Mouse (Mus musculus) hindbrain, embryonic 14.5 days (tissue): ENCODE data around the gene Palm2. TPM values are rescaled to one million over a fixed set of nuclear protein-coding genes. Genes with fewer than 3 reads are reported as not detected.

Experiments
- ATAC-seq: fragments of 200-750 bp; cut with Nextera tagmentation; 2 replicates; pipeline ENCODE4 v1.8.0; 2017; ENCODE audit warnings: moderate number of reproducible peaks, mild to moderate bottlenecking, moderate TSS enrichment, moderate library complexity; ENCODE audit not compliant: low FRiP score
- DNase-seq: peaks from one replicate; pipeline ENCODE4 v3.0.0-alpha.2; 2015; ENCODE audit warnings: low spot score
- H3K27ac ChIP-seq: fragments of 300-500 bp; sonication (generic); 2 replicates; pipeline ENCODE4 v1.5.1; 2014; ENCODE audit warnings: mild to moderate bottlenecking, moderate library complexity
- H3K27me3 ChIP-seq: fragments of 300-500 bp; sonication (generic); 2 replicates; pipeline ENCODE4 v1.6.1; 2014; ENCODE audit warnings: mild to moderate bottlenecking, low read length, mixed read lengths; ENCODE audit not compliant: control insufficient read depth, insufficient read depth
- H3K36me3 ChIP-seq: fragments of 300-500 bp; sonication (generic); replicated peaks from 2 replicates; pipeline ENCODE4 v1.6.1; 2014; ENCODE audit not compliant: control insufficient read depth, insufficient read depth
- H3K4me1 ChIP-seq: fragments of 300-500 bp; sonication (generic); replicated peaks from 2 replicates; pipeline ENCODE4 v1.6.1; 2014; ENCODE audit warnings: antibody characterized with exemption, low read length, mixed read lengths; ENCODE audit not compliant: control insufficient read depth, insufficient read depth
- H3K4me2 ChIP-seq: fragments of 300-500 bp; sonication (generic); replicated peaks from 2 replicates; pipeline ENCODE4 v1.6.1; 2014; ENCODE audit warnings: mild to moderate bottlenecking, moderate library complexity
- H3K4me3 ChIP-seq: fragments of 300-500 bp; sonication (generic); replicated peaks from 2 replicates; pipeline ENCODE4 v1.5.1; 2014; ENCODE audit warnings: mild to moderate bottlenecking, low read length
- H3K9ac ChIP-seq: fragments of 300-500 bp; sonication (generic); 2 replicates; pipeline ENCODE4 v1.6.1; 2014
- H3K9me3 ChIP-seq: fragments of 300-500 bp; sonication (generic); 2 replicates; pipeline ENCODE4 v1.6.1; 2016; ENCODE audit warnings: low read length; ENCODE audit not compliant: control insufficient read depth
- WGBS: fragments of 180-500 bp; shearing (Covaris S2); extraction: QIAGEN DNeasy Blood & Tissue Kit; methylation state at CpG from one replicate; pipeline ENCODE4 v1.1.7; 2014; 5-methylcytosine and 5-hydroxymethylcytosine counted together
- polyA plus RNA-seq: library from polyadenylated mRNA; unstranded; fragments of >200 nt; fragmentation: Nextera tagmentation; extraction: Ambion mirVana; gene quantifications from 2 replicates; pipeline ENCODE4 v1.2.1, GENCODE M21; 2014

Gene Palm2
- polyA plus RNA-seq, 1 experiment from 2014 or later = 14.3 TPM

DNA sequence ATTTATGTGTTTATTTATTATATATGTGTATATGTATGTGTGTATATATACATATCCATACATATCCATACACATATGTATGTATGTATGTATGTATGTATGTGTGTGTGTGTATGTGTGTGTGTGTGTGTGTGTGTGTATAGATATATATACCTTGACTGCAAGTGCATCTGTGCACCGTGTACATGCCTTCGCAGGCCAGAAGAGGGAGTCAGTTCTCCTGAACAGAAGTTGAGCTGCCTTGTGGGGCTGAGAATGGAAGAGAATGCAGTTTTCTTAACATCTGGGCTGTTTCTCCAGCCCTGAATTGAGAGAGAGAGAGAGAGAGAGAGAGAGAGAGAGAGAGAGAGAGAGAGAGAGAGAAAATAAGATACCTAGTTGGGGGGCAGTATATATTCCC lies 289.6 kb downstream of the Palm2 start:
- Histone ChIP-seq H3K27me3 (no peaks in the 10 kb centered on the region), H3K9ac (no peak overlapping the region), H3K4me2 (no peak overlapping the region), H3K4me1 (no peaks in the 10 kb centered on the region), H3K36me3 (no peaks in the 10 kb centered on the region), H3K27ac (no peak overlapping the region), H3K9me3 (no peaks in the 10 kb centered on the region), H3K4me3 (no peak overlapping the region)
- ATAC-seq = no peak
- 69% methylated on average over 2 of the region's 2 CpGs for WGBS
- no peak for DNase-seq

DNA sequence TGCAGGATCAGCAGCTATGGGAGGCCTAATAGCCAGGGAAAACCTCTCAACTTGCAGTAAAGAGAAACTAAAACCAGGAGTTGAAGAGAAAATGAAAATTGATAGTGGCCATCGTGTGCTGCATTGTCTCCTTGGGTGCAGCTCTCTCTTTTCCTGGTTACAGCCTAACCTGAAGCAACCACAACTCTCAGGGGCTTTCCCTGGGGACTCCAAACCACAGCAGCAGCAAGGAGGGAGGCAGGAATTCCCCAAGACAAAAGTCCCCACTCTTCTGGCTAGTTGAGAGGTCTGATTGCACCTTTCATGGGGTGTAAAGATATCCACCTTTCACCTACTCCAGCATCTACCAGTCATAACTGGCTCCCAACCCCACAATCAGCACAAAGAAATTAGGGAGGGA lies 291.5 kb downstream of the Palm2 start:
- H3K4me3 ChIP-seq = no peak overlapping the region
- no peaks in the 10 kb centered on the region for H3K27me3 ChIP-seq
- H3K4me1 ChIP-seq = no peaks in the 10 kb centered on the region
- no peak overlapping the region for H3K9ac ChIP-seq
- no peak overlapping the region for H3K4me2 ChIP-seq
- WGBS = 77% methylated on average over 1 of the region's 1 CpGs
- H3K9me3 ChIP-seq = no peaks in the 10 kb centered on the region
- no peak overlapping the region for H3K27ac ChIP-seq
- DNase-seq = no peak
- no peaks in the 10 kb centered on the region for H3K36me3 ChIP-seq
- ATAC-seq = no peak

DNA sequence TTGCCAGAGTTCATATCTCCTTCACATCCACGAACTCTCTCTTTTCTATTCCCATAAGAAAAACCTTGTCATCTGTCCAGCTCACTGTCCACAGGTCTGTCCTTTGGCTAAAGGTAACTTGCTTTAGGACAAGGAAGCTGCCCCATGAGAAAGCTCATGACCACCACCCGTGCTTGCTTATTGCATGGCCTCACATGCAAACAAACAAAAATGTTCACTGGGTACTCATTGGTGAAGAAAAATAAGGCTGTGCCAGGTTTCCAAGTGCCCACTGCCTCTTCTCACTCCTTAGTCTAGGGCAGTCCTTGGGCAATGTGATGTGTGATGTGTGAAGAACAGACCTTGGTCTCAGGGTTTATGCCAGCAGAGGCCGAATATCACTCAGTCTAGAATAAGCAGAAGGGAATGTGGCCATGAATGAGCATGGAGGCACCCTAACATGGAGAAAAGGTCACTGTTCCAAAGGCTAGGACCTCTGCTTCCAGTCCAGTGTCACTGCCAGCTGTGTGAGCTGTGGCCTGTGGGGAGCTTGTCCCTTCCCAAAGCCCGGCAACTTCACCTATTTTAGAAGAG lies 294.6 kb downstream of the Palm2 start:
- H3K9ac ChIP-seq = no peak overlapping the region
- ATAC-seq = no peak

DNA sequence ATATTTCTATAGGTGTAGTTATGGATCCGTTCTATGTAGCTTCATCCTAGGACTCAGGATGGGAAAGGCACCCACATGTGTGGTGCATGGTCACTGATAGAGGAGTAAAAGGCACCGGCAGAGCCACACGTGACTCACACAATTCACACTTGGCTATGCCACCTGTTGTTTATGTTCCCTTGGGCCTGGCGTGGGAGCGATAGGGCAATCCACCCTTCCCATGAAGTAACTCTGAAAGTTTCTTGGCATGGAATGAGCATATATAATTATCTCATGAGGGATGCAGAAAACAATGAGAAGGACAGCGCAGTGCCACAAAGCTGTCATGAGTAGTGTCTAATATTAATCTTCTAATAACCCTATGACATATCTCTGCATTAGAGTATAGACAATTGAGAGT lies 296.0 kb downstream of the Palm2 start:
- H3K9me3 ChIP-seq = no peaks in the 10 kb centered on the region
- DNase-seq (no peak), ATAC-seq (no peak)
- no peak overlapping the region for H3K27ac ChIP-seq
- no peak overlapping the region for H3K4me3 ChIP-seq
- H3K36me3 ChIP-seq = no peaks in the 10 kb centered on the region
- no peak overlapping the region for H3K9ac ChIP-seq
- H3K4me1 ChIP-seq = no peaks in the 10 kb centered on the region
- no peak overlapping the region for H3K4me2 ChIP-seq
- WGBS = 92% methylated on average over 6 of the region's 6 CpGs
- H3K27me3 ChIP-seq = no peaks in the 10 kb centered on the region

More for the DNA sequence above, 294.6 kb downstream of the Palm2 start:
- Histone ChIP-seq H3K4me2 (no peak overlapping the region), H3K4me1 (no peaks in the 10 kb centered on the region), H3K4me3 (no peak overlapping the region), H3K9me3 (no peaks in the 10 kb centered on the region), H3K27me3 (no peaks in the 10 kb centered on the region), H3K36me3 (no peaks in the 10 kb centered on the region), H3K27ac (no peak overlapping the region)
- 94% methylated on average over 4 of the region's 4 CpGs for WGBS
- DNase-seq = no peak

DNA sequence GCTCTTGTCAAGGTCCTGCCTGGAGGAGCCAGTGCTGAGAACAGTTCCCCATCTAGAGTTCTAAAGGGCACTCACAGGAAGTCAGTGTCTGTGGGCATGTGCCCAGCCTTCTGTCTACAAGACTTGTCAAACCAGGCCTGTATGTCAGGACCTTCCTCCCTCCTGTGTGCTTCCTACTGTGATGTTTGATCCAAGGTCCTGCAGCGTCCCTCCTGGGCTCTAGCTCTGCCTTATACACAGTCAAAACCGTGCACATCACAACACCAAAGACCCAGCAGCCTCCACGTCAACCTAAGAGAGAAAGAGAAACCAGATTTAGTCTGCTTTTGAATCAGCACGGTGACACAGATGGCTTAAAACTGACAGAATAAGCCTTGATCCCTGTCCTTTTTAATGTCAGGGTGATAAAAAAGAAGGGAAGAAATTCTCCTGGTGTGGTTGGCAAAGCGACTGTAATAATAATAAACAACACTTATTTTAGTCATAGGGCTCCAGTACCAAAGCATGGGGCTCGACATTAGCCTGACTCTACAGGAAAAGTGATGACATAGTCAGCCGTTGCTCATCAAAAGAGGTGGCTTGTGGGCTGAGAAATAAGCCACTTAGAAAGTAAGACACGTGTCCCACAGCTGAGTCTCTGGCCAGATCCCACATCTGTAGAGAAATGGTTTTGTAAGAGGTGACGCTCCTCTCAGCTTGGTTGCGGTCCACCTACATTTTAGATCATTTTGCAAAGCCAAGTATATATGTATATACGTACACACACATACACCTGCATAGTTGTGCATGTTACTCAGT lies 297.0 kb downstream of the Palm2 start:
- no peaks in the 10 kb centered on the region for H3K4me1 ChIP-seq
- WGBS = 84% methylated on average over 11 of the region's 11 CpGs
- DNase-seq = no peak
- no peak overlapping the region for H3K4me3 ChIP-seq
- ATAC-seq = no peak
- H3K27me3 ChIP-seq = no peaks in the 10 kb centered on the region
- H3K9ac ChIP-seq = no peak overlapping the region
- no peak overlapping the region for H3K4me2 ChIP-seq
- H3K36me3 ChIP-seq = no peaks in the 10 kb centered on the region
- no peak overlapping the region for H3K27ac ChIP-seq
- H3K9me3 ChIP-seq = no peaks in the 10 kb centered on the region

DNA sequence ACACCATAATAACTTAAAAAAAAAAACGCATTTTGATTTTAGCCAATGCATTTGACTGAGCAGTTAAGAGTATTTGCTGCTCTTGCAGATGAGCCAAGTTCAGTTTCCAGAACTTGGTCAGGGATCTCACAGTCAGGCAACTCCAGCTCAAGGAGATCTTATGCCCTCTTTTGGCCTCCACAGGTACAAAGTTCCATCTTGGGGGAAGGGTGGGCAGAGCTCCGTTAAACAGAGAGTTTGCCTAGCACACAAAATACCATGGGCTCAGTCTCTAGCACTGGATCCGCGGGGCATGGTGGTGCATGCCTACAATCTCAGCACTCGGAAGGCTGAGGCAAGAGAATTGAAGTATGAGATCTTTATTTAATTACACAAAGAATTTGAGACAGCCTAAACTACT lies 298.3 kb downstream of the Palm2 start:
- no peak for ATAC-seq
- 82% methylated on average over 5 of the region's 5 CpGs for WGBS

DNA sequence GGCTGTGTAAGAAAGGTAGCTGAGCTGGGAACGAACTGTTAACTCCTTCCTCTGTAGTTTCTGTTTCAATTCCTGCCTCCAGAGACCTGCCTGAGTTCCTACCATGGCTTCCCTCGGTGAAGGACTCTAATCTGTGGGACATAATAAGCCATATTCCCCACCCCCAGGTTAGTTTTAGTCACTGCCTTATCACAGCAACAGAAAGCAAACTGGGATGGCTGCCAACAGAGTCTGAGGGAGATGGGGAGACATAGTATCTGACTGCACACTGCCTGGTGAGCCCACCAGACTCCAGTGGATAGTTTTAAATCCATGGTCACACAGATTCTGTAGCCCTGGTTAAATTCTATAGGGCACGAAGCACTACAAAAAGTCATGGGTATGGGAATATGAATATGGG lies 299.4 kb downstream of the Palm2 start:
- no peak overlapping the region for H3K9ac ChIP-seq
- 82% methylated on average over 3 of the region's 3 CpGs for WGBS
- H3K36me3 ChIP-seq = no peaks in the 10 kb centered on the region
- no peak overlapping the region for H3K4me2 ChIP-seq
- H3K27ac ChIP-seq = no peak overlapping the region
- no peaks in the 10 kb centered on the region for H3K27me3 ChIP-seq
- no peaks in the 10 kb centered on the region for H3K4me1 ChIP-seq
- no peaks in the 10 kb centered on the region for H3K9me3 ChIP-seq
- ATAC-seq = no peak
- DNase-seq = no peak
- H3K4me3 ChIP-seq = no peak overlapping the region

More for the DNA sequence above, 298.3 kb downstream of the Palm2 start:
- H3K4me2 ChIP-seq = no peak overlapping the region
- no peak for DNase-seq
- H3K27me3 ChIP-seq = no peaks in the 10 kb centered on the region
- no peak overlapping the region for H3K9ac ChIP-seq
- no peaks in the 10 kb centered on the region for H3K36me3 ChIP-seq
- H3K4me3 ChIP-seq = no peak overlapping the region
- no peaks in the 10 kb centered on the region for H3K9me3 ChIP-seq
- H3K4me1 ChIP-seq = no peaks in the 10 kb centered on the region
- H3K27ac ChIP-seq = no peak overlapping the region

DNA sequence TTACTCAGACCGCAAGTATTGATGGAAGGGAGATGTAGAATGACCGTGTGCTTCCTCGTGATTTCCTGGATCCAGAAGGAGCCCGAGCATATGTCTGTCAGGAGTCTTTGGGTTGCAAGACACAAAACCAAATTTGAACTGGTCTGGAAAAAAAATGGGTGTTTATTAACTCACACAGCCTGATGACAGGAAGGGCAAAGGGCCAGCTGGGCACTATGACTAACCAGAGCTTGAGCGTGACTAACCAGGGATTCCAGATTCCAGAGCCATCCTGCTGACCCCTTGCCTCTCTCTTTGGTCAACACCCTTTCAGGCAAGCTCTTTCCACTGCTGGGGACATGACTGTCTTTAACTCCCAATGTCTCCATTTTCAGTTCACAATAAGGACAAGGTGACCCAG lies 301.4 kb downstream of the Palm2 start:
- no peak overlapping the region for H3K4me2 ChIP-seq
- 91% methylated on average over 5 of the region's 5 CpGs for WGBS
- no peaks in the 10 kb centered on the region for H3K4me1 ChIP-seq
- H3K9me3 ChIP-seq = no peaks in the 10 kb centered on the region
- no peaks in the 10 kb centered on the region for H3K27me3 ChIP-seq
- H3K36me3 ChIP-seq = no peaks in the 10 kb centered on the region
- no peak for ATAC-seq
- H3K27ac ChIP-seq = no peak overlapping the region
- no peak for DNase-seq
- no peak overlapping the region for H3K4me3 ChIP-seq
- no peak overlapping the region for H3K9ac ChIP-seq

DNA sequence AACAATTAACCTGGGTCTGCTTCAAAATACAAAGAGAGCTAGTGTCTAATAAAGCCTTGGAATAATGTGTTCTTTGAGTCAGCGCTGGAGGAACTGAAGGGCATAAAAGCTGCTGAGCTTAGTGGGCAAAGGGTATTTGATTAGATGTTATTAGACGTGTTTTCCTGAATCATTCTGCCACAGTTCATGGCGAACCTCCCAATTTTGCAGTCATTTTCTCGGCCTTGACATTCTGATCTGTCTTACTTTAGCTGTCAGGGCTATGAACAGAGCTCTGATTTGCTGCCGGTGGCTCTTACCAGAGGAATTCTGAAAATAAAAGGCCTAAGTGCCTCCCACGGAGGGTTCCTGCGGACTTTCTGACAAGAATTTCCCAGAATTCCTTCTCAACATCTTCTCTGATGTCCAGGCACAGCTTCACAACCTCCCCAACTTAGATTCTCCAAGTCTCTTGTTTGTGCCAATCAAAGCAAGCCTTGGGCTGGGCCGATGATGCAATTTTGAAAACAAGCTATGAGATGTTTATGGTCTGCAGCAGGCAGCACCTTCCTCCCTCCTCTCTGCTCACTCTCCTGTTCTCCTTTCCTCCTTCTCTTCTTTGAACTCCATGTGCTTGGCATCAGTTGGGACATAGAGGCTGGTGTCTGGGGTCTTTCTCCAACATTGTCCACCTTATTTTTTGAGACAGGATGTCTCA lies 305.0 kb downstream of the Palm2 start:
- Histone ChIP-seq H3K36me3 (no peaks in the 10 kb centered on the region), H3K9ac (no peak overlapping the region), H3K27me3 (no peaks in the 10 kb centered on the region), H3K4me2 (no peak overlapping the region), H3K4me3 (no peak overlapping the region), H3K4me1 (no peaks in the 10 kb centered on the region), H3K27ac (no peak overlapping the region), H3K9me3 (no peaks in the 10 kb centered on the region)
- no peak for DNase-seq
- 34% methylated on average over 8 of the region's 8 CpGs for WGBS
- no peak for ATAC-seq
